Mouse (Mus musculus) lung, adult 10 weeks (tissue): ENCODE measurements around the gene Ccdc191. TPM values are rescaled to one million over a fixed set of nuclear protein-coding genes. Genes with fewer than 3 reads are reported as not detected.

Source experiments
- polyA plus RNA-seq: library from polyadenylated mRNA; stranded (reverse); fragments of 350-450 nt; fragmentation: Illumina TruSeq; extraction: RNeasy Lipid Tissue Mini Kit (QIAGEN cat#74804); gene quantifications from one replicate; pipeline ENCODE4 v1.2.3, GENCODE M21; 2014; ENCODE audit warnings: low read depth, low replicate concordance; ENCODE audit not compliant: insufficient read depth

Gene Ccdc191
- polyA plus RNA-seq: 5.4 TPM

DNA sequence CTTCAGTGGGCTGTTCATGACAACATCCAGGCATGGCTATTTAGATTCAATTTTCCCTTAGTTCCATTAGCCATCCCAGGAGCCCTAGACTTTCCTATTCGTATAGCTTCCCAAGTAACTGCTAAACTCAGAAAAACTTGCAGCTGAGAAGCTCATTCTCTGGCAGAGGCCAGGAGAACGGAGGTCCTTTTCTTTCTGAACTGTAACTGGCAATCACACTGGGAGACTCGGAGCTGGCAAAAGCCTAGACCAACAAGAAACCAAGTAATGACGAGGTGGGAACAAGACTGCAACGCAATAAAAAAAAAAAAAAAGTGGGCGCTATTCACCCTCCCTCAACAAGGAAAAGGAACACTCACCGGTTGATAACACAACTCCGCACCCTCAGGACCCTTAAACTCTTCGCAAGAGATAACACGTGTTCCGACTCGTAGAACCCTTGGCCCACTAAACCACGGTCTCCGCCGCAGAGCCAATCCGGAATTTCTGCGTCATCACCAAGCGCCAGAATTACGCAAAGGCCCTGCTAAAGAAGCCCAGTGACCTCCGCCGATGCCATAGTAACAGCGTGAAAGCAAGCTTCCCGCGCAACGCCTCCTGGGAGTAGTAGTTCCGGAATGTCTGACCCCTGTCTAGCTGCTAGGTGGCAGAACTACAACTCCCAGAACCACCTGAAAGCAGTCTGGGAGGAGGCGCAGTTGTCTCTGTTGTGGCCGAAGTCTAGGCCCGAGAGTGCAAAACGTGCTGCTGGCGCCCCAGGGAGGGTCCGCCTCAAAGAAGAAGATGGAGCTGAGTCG lies at the start of gene Ccdc191:
Ccdc191 (plus strand) TSS at position 593 of the 797 bp plus-strand sequence.

GRCm38 (mm10) chr16:43926341-43926859 lies 36.8 kb downstream of the Ccdc191 start, which contains the start of gene Qtrt2:
TSS of gene Qtrt2 (minus strand) at chr16:43926809.

GRCm38 (mm10) chr16:43979328-43980109 lies 89.9 kb downstream of the Ccdc191 start, which contains the start of gene Zdhhc23:
TSS of gene Zdhhc23 (minus strand) at chr16:43979791.

Other genes with a start within 250 kb of the Ccdc191 start
- 1.1 TPM for gene Tigit, start 225.7 kb upstream of the Ccdc191 start, polyA plus RNA-seq
- not detected for gene Drd3, start 135.8 kb upstream of the Ccdc191 start, polyA plus RNA-seq
- 9.9 TPM for gene Qtrt2, start 37.0 kb downstream of the Ccdc191 start, polyA plus RNA-seq
- 0.94 TPM for gene Zdhhc23, start 90.0 kb downstream of the Ccdc191 start, polyA plus RNA-seq
- 4.2 TPM for gene Gramd1c, start 173.5 kb downstream of the Ccdc191 start, polyA plus RNA-seq
- 35.2 TPM for gene Atp6v1a, start 249.9 kb downstream of the Ccdc191 start, polyA plus RNA-seq